14 mouse cellular contexts compared by ENCODE assay signal in genomic region chr7:117521369-117521768, GRCm38 (mm10).
DNase-seq lines count a peak whose midpoint lies in the region; ATAC-seq lines count a peak whose summit lies in the region.
"Had no signal": no experiment of that assay in that cellular context is flagged by ENCODE, and none has a peak within 500 bp of the region (broad histone marks: within the 10 kb centered on the region; RNA-seq: fewer than 3 reads in every experiment).

No protein-coding gene starts in this region.

- no peak overlapping the region for H3K4me3 ChIP-seq in heart, embryonic 15.5 days
- H3K4me3 ChIP-seq in hindbrain, embryonic 13.5 days: no peak overlapping the region

- no peak for ATAC-seq in heart, embryonic 15.5 days (replicated peaks; ENCODE audit: insufficient number of reproducible peaks, insufficient read depth, low FRiP score, low read depth)
- ATAC-seq in common myeloid progenitor, adult 5-6 weeks (replicated peaks; ENCODE audit: low read depth, poor library complexity, severe bottlenecking): peak; percentile 47
- ATAC-seq in monocyte, adult 5-6 weeks (replicated peaks; ENCODE audit: insufficient number of reproducible peaks, low FRiP score, low TSS enrichment, poor library complexity, severe bottlenecking): peak; percentile 71
- no peak for ATAC-seq in hindbrain, embryonic 13.5 days (ENCODE audit: low FRiP score)
- ATAC-seq: intestine, postnatal 0 days had no signal

- no peaks in the 10 kb centered on the region for H3K36me3 ChIP-seq in heart, embryonic 15.5 days
- H3K36me3 ChIP-seq in hindbrain, embryonic 13.5 days: no peaks in the 10 kb centered on the region

- DNase-seq in heart, adult 9 months (ENCODE audit: low spot score in 2 of 2): no peak
- DNase-seq in CD4-positive, CD25-positive, alpha-beta regulatory T cell, adult 2 months (ENCODE audit: low read depth, low spot score): peak; percentile 27
- DNase-seq in right cerebral cortex, postnatal 14 days: no peak
- DNase-seq: adrenal gland, adult 2 months; cerebellum, postnatal 25 days; heart, postnatal 4 days; kidney, postnatal 4 days; thymus, postnatal 4 days had no signal

- H3K9ac ChIP-seq in heart, embryonic 15.5 days: no peak overlapping the region
- H3K9ac ChIP-seq in hindbrain, embryonic 13.5 days: no peak overlapping the region

- no peaks in the 10 kb centered on the region for H3K27me3 ChIP-seq in heart, embryonic 15.5 days
- no peaks in the 10 kb centered on the region for H3K27me3 ChIP-seq in hindbrain, embryonic 13.5 days

- H3K4me1 ChIP-seq in heart, embryonic 15.5 days (replicated peaks): peaks cover 26% of the 10 kb centered on the region
- peaks cover 13% of the 10 kb centered on the region for H3K4me1 ChIP-seq in hindbrain, embryonic 13.5 days (replicated peaks)

- no peaks in the 10 kb centered on the region for H3K9me3 ChIP-seq in heart, embryonic 15.5 days (replicated peaks)
- H3K9me3 ChIP-seq in hindbrain, embryonic 13.5 days: no peaks in the 10 kb centered on the region

- H3K27ac ChIP-seq in heart, embryonic 15.5 days: peak overlapping the region; percentile 33; the same call in 1 of the 2 replicates
- H3K27ac ChIP-seq in hindbrain, embryonic 13.5 days: no peak overlapping the region
- H3K27ac ChIP-seq: stomach, postnatal 0 days had no signal

- no peak overlapping the region for H3K4me2 ChIP-seq in heart, embryonic 15.5 days
- H3K4me2 ChIP-seq in hindbrain, embryonic 13.5 days: no peak overlapping the region

Comparison
In these comparisons a context has a peak if more than half of its experiments do, and no peak if none do; other contexts are left out.
1. ATAC-seq: peak in common myeloid progenitor, adult 5-6 weeks (single experiment) and monocyte, adult 5-6 weeks (single experiment); none in heart, embryonic 15.5 days (single experiment) and hindbrain, embryonic 13.5 days (single experiment).